Mouse (Mus musculus): ENCODE measurements around the gene Lamc3. TPM values are rescaled to one million over a fixed set of nuclear protein-coding genes. Genes with fewer than 3 reads are reported as not detected.
A peak's percentile ranks its signal among the peaks of the same experiment; 100 is the strongest.

Lamc3 gene
- polyA plus RNA-seq, 1 experiment from 2014 or later, result 1.3 TPM

DNA sequence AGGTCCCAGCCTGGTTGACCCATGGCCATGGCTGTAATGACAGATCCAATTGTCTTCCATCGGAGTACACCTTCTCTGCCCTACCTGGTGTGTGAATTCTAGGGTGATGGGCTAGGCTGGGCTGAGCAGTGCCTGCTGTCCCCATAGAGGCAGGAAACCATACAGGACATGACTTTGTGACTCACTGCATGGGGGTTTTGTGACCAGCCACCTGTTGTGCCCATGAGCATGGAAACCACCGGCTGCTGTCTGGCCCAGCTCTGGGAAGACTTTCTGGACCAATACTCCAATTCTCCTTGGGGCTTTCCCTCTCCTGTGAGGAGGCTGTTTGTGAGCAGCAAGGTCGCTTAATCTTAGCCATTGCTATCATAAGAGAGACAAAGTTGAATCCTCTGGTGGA, 65.6 kb downstream of the Lamc3 start:
- H3K36me3 ChIP-seq (ENCODE audit: control insufficient read depth, insufficient read depth, low read length), result no peaks in the 10 kb centered on the region
- no peak overlapping the region for H3K9ac ChIP-seq (ENCODE audit: low read length)
- H3K4me2 ChIP-seq (ENCODE audit: low read depth, low read length), result no peak overlapping the region
- H3K9me3 ChIP-seq (replicated peaks; ENCODE audit: control insufficient read depth, low read length), result no peaks in the 10 kb centered on the region
- no peak overlapping the region for H3K4me3 ChIP-seq (replicated peaks; ENCODE audit: low read length)
- no peak for ATAC-seq (ENCODE audit: insufficient read depth, low FRiP score)
- H3K27ac ChIP-seq (ENCODE audit: low read length), result no peak overlapping the region
- 91% methylated on average over 3 of the region's 3 CpGs for WGBS
- H3K4me1 ChIP-seq (ENCODE audit: control insufficient read depth, insufficient read depth, low read length), result peaks cover 8% of the 10 kb centered on the region; the same call in 1 of the 2 replicates
- H3K27me3 ChIP-seq (ENCODE audit: control insufficient read depth, insufficient read depth, low read length), result no peaks in the 10 kb centered on the region

DNA sequence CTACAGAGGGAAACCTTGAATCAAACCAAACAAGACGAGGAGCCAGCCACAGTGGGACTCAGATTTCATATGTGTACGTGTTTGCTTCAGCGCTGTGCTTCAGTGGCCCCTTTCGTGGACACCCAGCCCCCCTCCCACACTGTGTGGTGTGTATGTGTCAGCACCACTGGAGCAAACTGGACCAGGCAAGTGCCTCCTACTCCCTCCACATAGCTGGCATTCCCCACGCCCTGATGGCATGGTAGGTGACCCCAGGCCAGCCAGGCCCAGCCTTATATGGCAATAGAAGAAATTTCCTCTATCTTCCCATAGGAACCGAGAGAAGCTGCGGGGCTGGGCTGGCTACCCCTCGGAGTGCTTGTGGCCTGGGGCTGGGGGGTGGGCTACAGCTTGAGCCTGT, 66.6 kb downstream of the Lamc3 start:
- 67% methylated on average over 8 of the region's 8 CpGs for WGBS
- Histone ChIP-seq H3K4me3 (replicated peaks; ENCODE audit: low read length) (no peak overlapping the region), H3K9me3 (replicated peaks; ENCODE audit: control insufficient read depth, low read length) (no peaks in the 10 kb centered on the region), H3K36me3 (ENCODE audit: control insufficient read depth, insufficient read depth, low read length) (no peaks in the 10 kb centered on the region), H3K9ac (ENCODE audit: low read length) (no peak overlapping the region), H3K27ac (ENCODE audit: low read length) (no peak overlapping the region), H3K4me1 (ENCODE audit: control insufficient read depth, insufficient read depth, low read length) (peaks cover 8% of the 10 kb centered on the region; the same call in 1 of the 2 replicates), H3K4me2 (ENCODE audit: low read depth, low read length) (no peak overlapping the region), H3K27me3 (ENCODE audit: control insufficient read depth, insufficient read depth, low read length) (no peaks in the 10 kb centered on the region)
- ATAC-seq (ENCODE audit: insufficient read depth, low FRiP score), result no peak

DNA sequence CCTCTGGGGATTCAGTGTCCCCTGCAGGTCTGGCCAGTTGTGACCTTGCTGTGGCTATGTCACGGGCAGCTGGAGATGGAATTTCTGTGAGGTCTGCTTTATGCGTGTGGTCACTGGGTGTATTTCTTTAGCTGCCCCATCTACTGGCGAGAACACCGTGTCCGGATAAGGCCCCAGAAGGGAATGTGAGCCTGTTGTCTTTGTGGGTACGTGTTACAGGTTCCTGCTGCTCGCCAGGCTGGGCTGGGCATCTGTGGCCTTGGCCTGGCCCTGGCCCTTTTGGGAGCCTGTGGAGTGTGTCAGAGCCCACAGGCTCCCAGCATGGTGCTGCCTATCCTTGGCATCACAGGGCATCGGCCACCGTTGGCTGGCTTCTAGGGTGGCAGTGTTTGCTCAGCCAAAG, 67.7 kb downstream of the Lamc3 start:
- no peak overlapping the region for H3K4me2 ChIP-seq (ENCODE audit: low read depth, low read length)
- no peaks in the 10 kb centered on the region for H3K36me3 ChIP-seq (ENCODE audit: control insufficient read depth, insufficient read depth, low read length)
- peaks cover 8% of the 10 kb centered on the region; the same call in 1 of the 2 replicates for H3K4me1 ChIP-seq (ENCODE audit: control insufficient read depth, insufficient read depth, low read length)
- no peaks in the 10 kb centered on the region for H3K9me3 ChIP-seq (replicated peaks; ENCODE audit: control insufficient read depth, low read length)
- no peak overlapping the region for H3K27ac ChIP-seq (ENCODE audit: low read length)
- no peak overlapping the region for H3K4me3 ChIP-seq (replicated peaks; ENCODE audit: low read length)
- no peak for ATAC-seq (ENCODE audit: insufficient read depth, low FRiP score)
- no peak overlapping the region for H3K9ac ChIP-seq (ENCODE audit: low read length)
- no peaks in the 10 kb centered on the region for H3K27me3 ChIP-seq (ENCODE audit: control insufficient read depth, insufficient read depth, low read length)
- WGBS, result 84% methylated on average over 9 of the region's 9 CpGs

DNA sequence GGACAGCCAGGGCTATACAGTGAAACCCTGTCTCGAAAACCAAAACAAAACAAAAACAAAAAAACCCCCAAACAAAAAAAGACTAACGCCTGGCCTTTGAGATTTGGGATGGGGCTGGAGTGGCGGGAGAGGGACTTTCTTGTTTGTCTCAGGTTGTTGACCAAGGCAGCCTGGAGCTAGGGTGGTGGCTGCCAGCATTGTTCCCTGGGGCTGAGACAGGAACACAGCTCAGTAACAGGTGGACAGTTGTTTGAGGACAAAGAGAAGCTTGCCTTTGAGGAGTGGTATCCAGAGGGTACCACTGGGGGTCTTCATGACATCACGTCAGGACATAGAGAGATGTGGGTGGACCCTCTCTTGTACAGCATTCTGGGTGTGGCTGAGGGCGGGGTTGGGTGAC, 68.6 kb downstream of the Lamc3 start:
- no peak for ATAC-seq (ENCODE audit: insufficient read depth, low FRiP score)
- peaks cover 9% of the 10 kb centered on the region for H3K4me1 ChIP-seq (ENCODE audit: control insufficient read depth, insufficient read depth, low read length)
- H3K27ac ChIP-seq (ENCODE audit: low read length), result no peak overlapping the region
- WGBS, result 76% methylated on average over 5 of the region's 5 CpGs
- H3K9me3 ChIP-seq (replicated peaks; ENCODE audit: control insufficient read depth, low read length), result no peaks in the 10 kb centered on the region
- no peak overlapping the region for H3K4me2 ChIP-seq (ENCODE audit: low read depth, low read length)
- no peaks in the 10 kb centered on the region for H3K27me3 ChIP-seq (ENCODE audit: control insufficient read depth, insufficient read depth, low read length)
- H3K4me3 ChIP-seq (replicated peaks; ENCODE audit: low read length), result no peak overlapping the region
- H3K9ac ChIP-seq (ENCODE audit: low read length), result no peak overlapping the region
- H3K36me3 ChIP-seq (ENCODE audit: control insufficient read depth, insufficient read depth, low read length), result no peaks in the 10 kb centered on the region

DNA sequence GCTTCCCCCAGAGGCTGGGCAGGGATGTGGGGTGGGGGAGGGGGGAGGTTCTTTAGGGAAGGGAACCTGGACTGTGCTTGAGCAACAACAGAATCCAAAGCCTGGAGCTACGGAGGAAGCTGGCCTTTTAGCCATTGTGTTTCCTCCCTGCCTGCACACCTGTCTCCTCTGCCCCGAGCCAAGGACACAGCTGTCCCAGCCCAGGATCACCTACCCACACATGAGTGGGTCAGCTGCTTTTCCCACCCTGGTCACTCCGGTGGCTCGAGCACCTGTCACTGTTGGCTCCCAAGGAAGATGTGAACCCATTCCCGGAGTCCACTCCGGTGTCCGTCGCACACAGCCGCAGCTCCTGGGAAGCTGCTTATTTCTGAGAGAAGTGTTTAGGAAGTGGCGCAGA, 70.1 kb downstream of the Lamc3 start:
- no peaks in the 10 kb centered on the region for H3K36me3 ChIP-seq (ENCODE audit: control insufficient read depth, insufficient read depth, low read length)
- H3K27me3 ChIP-seq (ENCODE audit: control insufficient read depth, insufficient read depth, low read length), result no peaks in the 10 kb centered on the region
- H3K4me3 ChIP-seq (replicated peaks; ENCODE audit: low read length), result no peak overlapping the region
- WGBS, result 85% methylated on average over 10 of the region's 10 CpGs
- ATAC-seq (ENCODE audit: insufficient read depth, low FRiP score), result no peak
- no peaks in the 10 kb centered on the region for H3K9me3 ChIP-seq (replicated peaks; ENCODE audit: control insufficient read depth, low read length)
- no peak overlapping the region for H3K27ac ChIP-seq (ENCODE audit: low read length)
- peaks cover 6% of the 10 kb centered on the region; the same call in 1 of the 2 replicates for H3K4me1 ChIP-seq (ENCODE audit: control insufficient read depth, insufficient read depth, low read length)
- no peak overlapping the region for H3K4me2 ChIP-seq (ENCODE audit: low read depth, low read length)
- H3K9ac ChIP-seq (ENCODE audit: low read length), result no peak overlapping the region

DNA sequence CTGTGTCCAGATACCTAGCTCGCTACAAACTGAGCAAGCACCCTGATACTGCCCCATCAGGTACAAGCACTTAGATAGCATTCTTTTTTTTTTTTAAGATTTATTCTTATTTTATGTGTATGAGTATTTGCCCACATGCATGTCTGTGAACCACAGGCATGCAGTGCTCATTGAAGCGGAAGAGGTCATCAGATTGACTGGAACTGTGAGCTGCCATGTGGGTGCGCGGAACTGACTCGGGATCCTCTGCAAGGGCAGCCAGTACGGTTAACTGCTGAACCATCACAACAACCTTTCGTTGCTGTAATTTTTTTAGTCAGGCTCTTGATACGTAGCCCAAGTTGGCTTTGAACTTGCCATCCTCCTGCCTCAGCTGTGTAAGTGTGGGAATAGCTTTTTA, 73.9 kb downstream of the Lamc3 start:
- 94% methylated on average over 8 of the region's 8 CpGs for WGBS
- Histone ChIP-seq H3K4me3 (replicated peaks; ENCODE audit: low read length) (no peak overlapping the region), H3K27ac (ENCODE audit: low read length) (no peak overlapping the region), H3K27me3 (ENCODE audit: control insufficient read depth, insufficient read depth, low read length) (no peaks in the 10 kb centered on the region), H3K9ac (ENCODE audit: low read length) (no peak overlapping the region), H3K36me3 (ENCODE audit: control insufficient read depth, insufficient read depth, low read length) (no peaks in the 10 kb centered on the region), H3K4me1 (ENCODE audit: control insufficient read depth, insufficient read depth, low read length) (peaks cover 6% of the 10 kb centered on the region; the same call in 1 of the 2 replicates), H3K9me3 (replicated peaks; ENCODE audit: control insufficient read depth, low read length) (no peaks in the 10 kb centered on the region), H3K4me2 (ENCODE audit: low read depth, low read length) (no peak overlapping the region)
- ATAC-seq (ENCODE audit: insufficient read depth, low FRiP score), result no peak

DNA sequence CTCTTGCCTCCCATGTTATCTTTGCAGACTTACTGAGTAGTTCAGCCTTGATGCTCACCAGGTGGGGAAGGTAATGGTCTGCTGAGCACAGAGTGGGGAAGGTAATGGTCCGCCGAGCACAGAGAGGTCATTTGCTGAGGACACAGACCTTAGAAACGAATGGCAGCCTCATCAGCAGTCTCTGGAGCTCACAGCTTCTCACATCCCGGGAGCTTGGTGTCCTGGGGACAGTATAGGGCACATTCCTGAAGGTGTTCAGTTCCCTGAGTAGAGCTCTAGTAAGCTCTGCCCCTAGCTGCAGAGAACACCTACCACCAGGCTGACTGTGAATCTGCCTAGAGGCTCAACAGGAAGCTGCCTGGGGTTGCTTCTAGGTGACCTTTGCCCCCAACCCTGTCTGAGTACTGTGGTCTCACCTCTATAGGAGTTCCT, 74.7 kb downstream of the Lamc3 start:
- H3K9ac ChIP-seq (ENCODE audit: low read length), result no peak overlapping the region
- no peaks in the 10 kb centered on the region for H3K36me3 ChIP-seq (ENCODE audit: control insufficient read depth, insufficient read depth, low read length)
- H3K4me1 ChIP-seq (ENCODE audit: control insufficient read depth, insufficient read depth, low read length), result peaks cover 6% of the 10 kb centered on the region; the same call in 1 of the 2 replicates
- H3K27ac ChIP-seq (ENCODE audit: low read length), result no peak overlapping the region
- H3K27me3 ChIP-seq (ENCODE audit: control insufficient read depth, insufficient read depth, low read length), result no peaks in the 10 kb centered on the region
- H3K9me3 ChIP-seq (replicated peaks; ENCODE audit: control insufficient read depth, low read length), result no peaks in the 10 kb centered on the region
- H3K4me3 ChIP-seq (replicated peaks; ENCODE audit: low read length), result no peak overlapping the region
- H3K4me2 ChIP-seq (ENCODE audit: low read depth, low read length), result no peak overlapping the region
- no peak for ATAC-seq (ENCODE audit: insufficient read depth, low FRiP score)
- 75% methylated on average over 4 of the region's 4 CpGs for whole genome bisulfite sequencing

DNA sequence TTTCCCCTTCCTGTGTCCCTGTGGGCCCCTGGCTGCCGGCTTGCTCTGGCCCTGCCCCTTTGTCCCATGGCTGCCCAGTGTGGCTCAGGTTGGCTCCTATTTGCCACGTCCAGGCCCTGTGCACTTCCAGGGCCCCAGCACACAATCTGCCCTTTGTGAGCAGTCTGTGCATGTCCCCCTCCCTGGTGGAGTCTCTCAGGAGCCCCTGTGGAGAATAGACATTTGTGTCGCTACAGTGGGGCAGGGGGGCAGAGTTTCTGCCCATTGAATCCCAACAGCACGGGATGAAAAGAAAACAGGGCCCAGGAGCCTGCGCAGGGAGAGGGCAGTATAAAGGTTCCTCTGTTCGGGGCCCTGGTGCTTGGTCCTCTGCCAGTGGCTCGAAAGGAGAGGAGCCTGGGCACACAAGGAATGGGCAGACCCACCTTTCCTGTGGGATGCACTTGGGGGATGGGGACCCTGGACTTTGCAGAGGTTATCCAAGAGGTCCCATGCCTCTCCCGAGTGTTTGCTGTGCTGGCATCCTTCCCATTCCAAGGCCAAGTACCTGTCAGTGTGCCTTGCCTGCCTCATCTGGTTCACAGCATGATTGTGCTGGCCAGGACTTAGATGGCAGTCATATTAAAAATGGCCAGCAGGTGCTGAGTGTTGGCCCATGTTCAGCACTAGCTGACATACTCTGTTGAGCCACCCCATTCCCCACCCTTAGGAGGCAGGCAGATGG, 75.6 kb downstream of the Lamc3 start:
- H3K36me3 ChIP-seq (ENCODE audit: control insufficient read depth, insufficient read depth, low read length), result no peaks in the 10 kb centered on the region
- no peaks in the 10 kb centered on the region for H3K27me3 ChIP-seq (ENCODE audit: control insufficient read depth, insufficient read depth, low read length)
- no peak overlapping the region for H3K9ac ChIP-seq (ENCODE audit: low read length)
- H3K27ac ChIP-seq (ENCODE audit: low read length), result no peak overlapping the region
- H3K4me1 ChIP-seq (ENCODE audit: control insufficient read depth, insufficient read depth, low read length), result peaks cover 6% of the 10 kb centered on the region; the same call in 1 of the 2 replicates
- no peaks in the 10 kb centered on the region for H3K9me3 ChIP-seq (replicated peaks; ENCODE audit: control insufficient read depth, low read length)
- no peak overlapping the region for H3K4me3 ChIP-seq (replicated peaks; ENCODE audit: low read length)
- 66% methylated on average over 8 of the region's 8 CpGs for WGBS
- H3K4me2 ChIP-seq (ENCODE audit: low read depth, low read length), result no peak overlapping the region
- ATAC-seq (ENCODE audit: insufficient read depth, low FRiP score), result peak; percentile 29

DNA sequence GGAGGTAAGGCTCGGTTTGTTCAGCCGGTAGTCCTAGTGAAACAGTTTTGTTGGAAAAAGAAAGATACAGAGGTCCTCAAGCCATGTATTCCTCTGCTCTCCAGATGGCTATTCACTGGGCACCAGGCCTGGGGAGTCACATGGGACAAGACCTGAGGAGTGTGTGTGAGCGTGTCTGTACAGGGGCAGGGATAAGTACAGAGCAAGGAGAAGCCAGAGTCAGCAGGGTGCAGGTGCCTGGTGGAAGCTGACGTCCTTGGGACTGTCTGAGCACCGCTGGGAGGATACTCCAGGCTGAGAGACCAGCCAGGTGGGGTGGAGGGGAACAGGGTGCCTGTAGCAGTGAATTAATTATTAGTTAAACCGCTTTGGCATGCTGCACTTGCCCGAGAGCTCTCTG, 76.4 kb downstream of the Lamc3 start:
- 0 out of 2 replicates have a peak overlapping the region, but pooled peaks have one; percentile 3 for H3K9ac ChIP-seq (ENCODE audit: low read length)
- no peaks in the 10 kb centered on the region for H3K9me3 ChIP-seq (replicated peaks; ENCODE audit: control insufficient read depth, low read length)
- peaks cover 6% of the 10 kb centered on the region; the same call in 1 of the 2 replicates for H3K4me1 ChIP-seq (ENCODE audit: control insufficient read depth, insufficient read depth, low read length)
- no peaks in the 10 kb centered on the region for H3K27me3 ChIP-seq (ENCODE audit: control insufficient read depth, insufficient read depth, low read length)
- no peak overlapping the region for H3K27ac ChIP-seq (ENCODE audit: low read length)
- no peak overlapping the region for H3K4me3 ChIP-seq (replicated peaks; ENCODE audit: low read length)
- H3K36me3 ChIP-seq (ENCODE audit: control insufficient read depth, insufficient read depth, low read length), result no peaks in the 10 kb centered on the region
- no peak overlapping the region for H3K4me2 ChIP-seq (ENCODE audit: low read depth, low read length)
- no peak for ATAC-seq (ENCODE audit: insufficient read depth, low FRiP score)
- 78% methylated on average over 7 of the region's 7 CpGs for WGBS
